Mouse (Mus musculus): ENCODE measurements at regions not wholly inside any gene's neighbourhood (a gene's known extent, or its start where the extent isn't known, plus 50 kb on each side); places are given as distances from the start of the nearest gene placed in this dataset.

DNA sequence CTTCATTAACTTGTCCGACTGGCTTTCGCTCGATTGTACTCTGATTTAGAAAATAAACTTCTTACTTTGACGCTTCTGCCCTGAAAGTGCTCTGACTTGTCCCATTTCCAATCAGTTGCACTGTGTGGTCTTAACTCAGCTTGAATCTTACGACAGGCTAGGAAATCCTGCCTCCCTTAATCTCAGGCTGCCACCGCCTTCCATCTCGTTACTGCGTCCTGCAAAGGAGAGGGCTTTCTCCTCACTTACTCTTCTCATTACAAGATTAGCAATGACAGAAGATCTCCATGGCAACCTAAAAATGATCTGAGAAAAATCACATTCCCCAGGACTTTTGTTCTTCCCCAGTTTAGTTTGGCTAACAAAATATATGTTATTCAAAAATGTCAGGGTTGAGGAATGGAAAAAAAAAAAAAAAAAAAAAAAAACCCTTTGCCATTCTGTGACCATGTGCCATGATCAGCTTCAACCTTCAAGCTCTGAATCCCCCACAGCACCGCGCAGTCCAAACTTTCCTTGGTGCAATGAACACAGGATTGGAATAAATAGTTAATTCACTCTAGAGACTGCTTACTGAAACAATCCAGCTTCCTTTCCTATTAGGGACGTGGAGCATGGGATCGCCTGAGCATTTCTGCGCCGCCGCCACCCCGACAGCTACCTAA, 494.1 kb downstream of the Lmo4 start:
- no peak for DNase-seq (ENCODE audit: low read depth, low spot score)

DNA sequence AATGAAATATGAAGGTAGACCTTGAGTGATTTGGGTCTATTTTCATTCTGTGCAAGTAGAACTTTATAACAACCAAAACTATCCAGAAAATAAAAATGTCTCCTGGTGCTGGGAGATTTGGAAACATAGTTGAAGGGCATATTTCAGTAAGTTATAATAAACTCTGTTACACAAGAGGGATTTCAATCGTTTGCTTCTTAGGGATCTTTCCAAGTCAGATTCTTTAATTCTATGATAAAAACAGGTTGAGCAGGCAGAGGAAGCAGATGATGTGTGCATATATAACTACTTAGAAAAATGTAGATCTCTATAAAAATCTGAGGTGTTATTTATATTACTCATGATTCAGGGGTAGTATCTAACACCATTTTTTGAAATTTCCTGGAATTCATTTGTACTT, 498.3 kb downstream of the Lmo4 start:
- no peak for DNase-seq (ENCODE audit: low read depth, low spot score)

DNA sequence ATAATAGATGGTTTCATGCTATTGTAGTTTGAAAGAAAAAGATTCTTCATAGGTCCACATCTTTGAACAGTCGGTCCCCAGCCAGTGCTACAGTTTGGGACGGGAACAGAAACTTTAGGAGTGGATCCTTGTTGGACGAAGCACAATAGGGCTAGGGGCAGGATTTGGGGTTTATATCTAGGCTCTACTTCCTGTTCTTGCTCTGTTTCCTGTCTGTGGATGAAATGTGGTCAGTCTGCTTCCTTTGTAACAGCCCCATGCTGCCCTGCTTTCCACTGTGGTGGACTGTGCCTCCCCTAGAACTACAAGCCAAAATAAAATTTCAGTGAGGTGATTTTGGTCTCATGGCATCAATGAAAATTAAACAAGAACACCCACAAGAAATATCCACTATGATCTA, 510.2 kb downstream of the Lmo4 start:
- no peak for DNase-seq (ENCODE audit: low read depth, low spot score)

DNA sequence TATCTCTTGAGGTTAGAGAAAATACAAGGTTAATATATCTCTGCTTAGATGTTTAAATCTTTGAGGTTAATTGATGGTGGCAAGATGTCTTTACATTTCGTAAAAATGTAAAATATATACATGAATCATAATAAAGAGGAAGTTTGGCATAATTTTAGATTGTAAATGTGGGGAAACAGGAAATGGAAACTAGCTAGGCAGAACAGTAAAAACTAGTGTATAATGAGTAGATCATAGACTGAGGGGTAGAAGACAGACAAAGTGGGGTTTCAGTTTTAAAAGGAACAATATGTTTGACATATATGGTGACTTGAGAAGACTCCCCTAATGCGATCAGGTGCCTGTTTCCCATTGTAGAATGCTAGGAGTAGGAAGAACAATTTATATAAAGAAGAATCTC, 519.3 kb downstream of the Lmo4 start:
- DNase-seq (ENCODE audit: low read depth, low spot score), result no peak

DNA sequence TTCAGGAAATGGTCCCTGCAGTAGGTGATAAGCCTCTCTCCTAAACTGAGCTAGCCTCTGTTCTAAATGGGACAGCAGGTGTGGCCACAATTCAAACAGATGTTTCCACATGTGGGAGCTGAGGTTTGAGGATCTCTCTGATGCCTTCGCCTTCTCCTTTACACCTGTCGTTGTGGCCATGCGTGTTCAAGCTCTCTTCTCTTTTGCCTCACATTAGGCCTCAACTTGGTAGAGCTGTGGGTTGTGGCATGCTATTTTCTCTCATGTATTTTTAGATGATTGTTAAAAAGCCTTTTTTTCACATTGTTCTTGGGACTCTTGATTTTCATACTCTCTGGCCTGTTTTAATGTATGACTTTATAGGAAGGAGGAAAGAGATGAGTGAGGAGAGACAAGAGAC, 526.8 kb downstream of the Lmo4 start:
- DNase-seq (ENCODE audit: low read depth, low spot score), result no peak

DNA sequence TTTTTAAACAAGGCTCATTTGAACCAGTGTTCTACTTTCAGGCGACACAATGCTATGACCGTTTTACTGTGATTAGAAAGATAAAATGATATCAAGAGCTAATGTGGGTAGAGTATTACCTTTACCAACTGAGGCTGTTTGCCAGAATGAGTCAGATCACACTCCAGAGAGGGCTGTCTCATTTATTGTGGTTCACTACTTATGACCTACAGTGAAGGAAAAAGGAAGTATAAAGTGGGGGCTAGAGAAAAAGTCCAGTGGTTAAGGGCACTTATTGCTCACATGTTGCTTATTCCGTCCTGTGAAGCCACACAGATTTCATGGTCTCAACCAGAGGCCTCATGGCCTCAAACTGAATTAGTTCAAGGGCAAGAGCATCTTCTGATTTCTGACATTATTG, 530.2 kb downstream of the Lmo4 start:
- DNase-seq (ENCODE audit: low read depth, low spot score), result no peak

DNA sequence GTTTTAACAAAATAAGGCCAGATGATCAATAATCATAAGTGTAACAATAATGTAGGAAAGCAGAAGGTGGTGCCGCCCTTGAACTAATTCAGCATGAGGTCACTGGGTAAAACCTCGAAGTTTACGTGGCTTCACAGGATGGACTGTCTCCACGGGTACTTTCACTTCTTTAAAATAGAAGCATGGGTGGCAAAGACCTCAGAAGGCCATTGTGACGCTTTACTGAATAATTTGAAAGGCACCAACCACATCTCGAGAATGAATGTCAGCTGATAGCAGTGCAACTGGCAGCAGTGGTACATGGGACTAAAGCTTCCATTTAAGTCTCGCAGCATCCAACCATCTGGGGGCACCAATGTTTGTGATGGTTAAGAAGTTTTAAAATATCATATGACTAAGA, 530.6 kb downstream of the Lmo4 start:
- no peak for DNase-seq (ENCODE audit: low read depth, low spot score)

DNA sequence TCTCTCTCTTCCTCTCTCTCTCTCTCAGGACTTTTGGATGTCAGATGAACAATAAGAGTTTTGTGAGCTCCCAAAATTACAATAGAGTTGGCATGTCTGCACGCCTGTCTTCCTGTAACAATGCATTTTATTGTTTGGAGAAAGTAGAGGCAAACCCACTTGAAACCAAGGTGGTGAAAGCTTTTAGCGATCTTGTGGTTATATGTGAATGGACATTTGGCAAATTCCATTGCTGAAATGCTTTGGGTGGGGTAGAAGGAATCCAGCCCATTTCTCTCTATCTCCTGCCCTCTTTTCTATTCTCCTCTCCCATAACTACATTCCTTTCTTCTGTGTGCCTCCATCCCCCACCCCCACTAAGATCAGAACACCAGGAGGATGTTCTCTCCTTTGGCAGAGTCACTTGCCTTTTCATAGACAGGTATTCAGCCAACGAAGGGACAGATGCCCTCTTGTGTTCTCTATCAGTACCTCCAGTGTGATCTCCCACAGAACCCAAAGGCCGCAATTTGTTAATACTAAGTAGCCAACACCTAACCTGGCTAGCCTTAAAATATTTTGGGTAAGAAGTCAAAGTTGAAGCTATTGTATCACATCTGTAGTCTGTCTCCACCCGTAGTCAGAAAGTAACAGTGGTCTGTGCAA, 542.9 kb downstream of the Lmo4 start:
- DNase-seq (ENCODE audit: low read depth, low spot score), result no peak

DNA sequence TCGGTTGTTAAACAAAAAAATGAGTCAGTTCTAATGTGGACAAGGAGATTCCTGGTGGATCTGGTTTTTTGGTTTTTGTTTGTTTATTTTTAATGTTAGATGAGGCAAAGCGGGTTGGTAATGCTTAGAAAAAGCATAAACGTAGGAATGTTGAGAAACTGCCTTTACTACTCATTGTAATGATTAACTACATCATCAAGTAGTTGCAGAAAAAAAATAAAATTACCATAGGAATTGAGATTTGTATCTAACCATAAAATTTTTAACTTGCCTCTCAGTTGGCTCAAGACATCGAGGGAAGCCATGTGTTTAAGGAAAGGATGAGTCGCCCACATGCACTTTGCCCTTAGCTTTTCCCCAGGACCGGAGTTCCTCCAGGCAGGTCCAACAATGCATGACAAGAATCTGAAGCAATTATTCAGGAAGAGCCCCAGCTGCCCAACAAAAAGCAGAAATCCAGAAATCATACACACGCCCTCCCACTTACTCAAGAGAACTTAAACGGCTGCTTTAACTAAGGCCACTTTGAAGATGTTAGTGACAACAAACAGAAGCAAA, 545.5 kb downstream of the Lmo4 start:
- DNase-seq (ENCODE audit: low read depth, low spot score), result no peak

DNA sequence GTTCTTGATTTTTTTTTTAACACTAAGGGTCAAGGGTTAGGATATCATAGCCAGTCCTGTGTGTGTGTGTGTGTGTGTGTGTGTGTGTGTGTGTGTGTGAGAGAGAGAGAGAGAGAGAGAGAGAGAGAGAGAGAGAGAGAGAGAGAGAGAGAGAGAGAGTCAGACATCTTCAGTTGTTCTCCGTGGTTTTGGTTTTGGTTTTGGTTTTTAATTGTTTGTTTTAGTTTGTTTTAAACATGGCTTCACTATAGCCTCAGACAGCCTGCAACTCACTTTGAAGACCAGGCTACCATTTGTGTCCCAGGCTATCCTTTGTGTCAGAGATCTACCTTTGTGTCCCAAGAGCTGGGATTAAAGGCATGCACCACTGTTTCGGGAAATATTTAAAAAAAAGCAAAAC, 557.8 kb downstream of the Lmo4 start:
- no peak for DNase-seq (ENCODE audit: low read depth, low spot score)

DNA sequence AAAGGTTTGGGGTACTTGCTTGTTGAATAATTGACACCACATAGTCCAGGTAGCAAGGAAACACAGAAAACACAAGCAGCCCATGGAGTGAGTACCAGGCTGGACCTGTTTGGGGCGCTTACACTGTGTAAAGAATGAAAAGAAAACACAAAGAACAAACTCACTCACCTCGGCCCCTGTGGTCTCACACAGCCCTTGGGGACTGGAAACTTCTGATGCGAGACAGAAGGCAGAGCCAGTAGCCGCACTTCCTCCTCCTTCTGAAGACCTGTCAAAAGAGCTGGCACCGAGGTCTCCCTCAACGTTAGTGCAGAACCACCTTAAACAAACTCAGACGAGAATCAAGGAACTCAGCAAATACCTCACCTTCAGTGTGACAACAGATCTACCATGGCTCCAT, 558.2 kb downstream of the Lmo4 start:
- DNase-seq (ENCODE audit: low read depth, low spot score), result no peak

DNA sequence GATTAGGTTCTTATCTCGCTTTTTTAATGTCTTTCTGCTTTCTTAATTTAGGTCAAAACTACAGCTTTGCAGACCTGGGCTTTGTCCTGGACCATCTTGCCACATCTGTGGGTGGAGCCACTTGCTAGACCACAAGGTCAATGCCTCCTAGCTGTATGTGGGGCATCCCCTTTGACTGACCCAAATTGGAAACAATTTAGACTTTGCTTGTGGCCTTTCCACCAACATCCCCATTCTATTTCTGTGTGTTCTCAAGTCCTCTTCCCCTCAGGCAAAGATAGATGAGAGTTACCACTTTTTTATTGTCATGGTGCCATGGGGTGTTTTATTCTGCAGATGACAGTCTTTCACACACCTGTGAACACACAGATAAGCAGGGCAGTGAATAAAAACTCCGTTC, 572.0 kb downstream of the Lmo4 start:
- no peak for DNase-seq (ENCODE audit: low read depth, low spot score)

DNA sequence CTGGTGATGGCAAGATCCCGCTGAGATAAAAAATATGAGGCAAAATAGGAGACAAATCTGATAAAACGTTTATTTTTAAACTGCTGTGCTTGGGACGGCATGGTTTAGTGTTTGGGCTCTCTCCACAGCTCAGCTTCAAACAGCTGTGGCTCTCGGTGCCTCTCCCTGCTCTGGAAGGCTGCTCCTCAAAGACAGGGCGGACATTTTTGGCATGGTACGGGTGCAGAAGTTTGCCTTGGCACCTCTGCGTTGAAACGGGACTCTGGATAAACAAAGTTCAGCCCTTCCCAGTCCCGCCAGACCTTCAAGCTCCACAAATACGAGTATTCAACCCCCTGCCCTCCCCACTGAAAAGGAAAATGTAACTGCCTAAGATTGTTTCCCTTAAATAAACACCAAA, 573.8 kb downstream of the Lmo4 start:
- DNase-seq (ENCODE audit: low read depth, low spot score), result no peak

DNA sequence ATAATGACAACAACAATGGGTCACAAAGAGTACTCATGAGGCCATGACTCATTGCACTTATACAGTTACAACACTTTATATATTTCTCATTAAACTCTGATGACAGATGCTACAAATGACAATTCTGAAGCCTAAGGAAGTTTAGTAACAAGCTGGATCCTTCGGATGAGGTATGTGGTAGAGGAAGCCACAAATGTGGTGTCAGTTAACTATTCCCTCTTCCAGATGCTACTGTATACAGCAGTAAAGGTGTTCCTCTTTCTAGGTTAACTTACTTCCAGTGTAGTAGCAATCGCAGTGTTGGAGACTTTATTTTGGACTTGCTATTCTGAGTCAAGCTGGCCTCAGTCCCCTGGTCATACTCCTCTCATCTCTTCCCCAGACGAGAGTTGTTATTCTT, 580.1 kb downstream of the Lmo4 start:
- DNase-seq (ENCODE audit: low read depth, low spot score), result no peak

DNA sequence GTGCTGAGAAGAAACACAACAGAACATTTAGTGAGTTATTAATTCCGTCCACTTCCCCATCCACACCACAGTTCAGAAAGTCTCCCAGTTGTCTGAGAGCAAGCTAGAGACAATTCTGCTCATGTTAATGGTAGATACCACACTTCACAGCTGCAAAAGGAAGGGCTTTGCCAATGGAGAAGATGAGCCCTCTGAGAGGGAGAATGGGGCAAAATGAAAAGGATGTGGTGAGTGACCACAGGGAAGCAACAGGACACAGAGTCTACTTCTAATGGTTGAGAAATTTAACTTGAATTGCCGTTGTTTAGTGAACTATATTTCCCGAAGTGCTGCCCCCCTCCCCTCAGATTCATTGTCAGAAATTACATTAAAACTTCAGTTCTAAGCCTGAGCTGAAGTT, 582.7 kb downstream of the Lmo4 start:
- no peak for DNase-seq (ENCODE audit: low read depth, low spot score)

DNA sequence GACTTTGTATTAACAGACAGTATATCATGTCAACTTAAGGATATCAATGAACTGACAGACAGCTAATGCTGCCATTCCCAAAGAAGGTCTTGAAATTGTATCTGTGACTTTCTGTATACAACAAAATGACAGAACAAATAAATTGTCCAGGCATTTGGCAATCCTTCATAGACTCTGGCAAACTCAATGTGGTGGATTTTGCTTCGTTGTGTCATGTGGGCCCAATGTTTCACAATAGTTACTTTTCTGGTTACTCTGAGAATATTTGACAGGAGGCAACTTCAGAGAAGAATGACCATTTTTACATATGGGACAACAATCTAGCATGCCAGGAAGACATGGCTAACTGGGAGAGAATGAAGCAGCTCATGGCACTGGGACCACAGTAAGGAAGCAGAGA, 585.9 kb downstream of the Lmo4 start:
- no peak for DNase-seq (ENCODE audit: low read depth, low spot score)

DNA sequence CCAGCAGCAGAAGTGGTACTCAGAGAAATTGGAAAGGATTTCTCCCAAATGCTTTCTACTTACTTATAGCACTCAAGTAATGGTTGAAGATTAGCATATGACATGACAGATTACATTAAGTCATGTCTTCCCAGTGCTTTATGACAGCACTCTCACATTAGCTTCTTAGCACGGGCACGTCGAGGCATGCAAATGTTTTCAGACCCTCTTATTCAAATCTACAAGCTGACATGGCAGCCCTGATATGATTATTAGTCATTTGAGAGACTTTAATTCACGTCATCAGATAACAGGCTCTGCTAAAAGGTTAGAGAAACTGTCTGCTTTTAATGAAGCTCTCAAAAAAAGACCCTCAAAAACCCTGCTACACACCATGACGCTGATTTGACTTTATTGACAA, 590.1 kb downstream of the Lmo4 start:
- no peak for DNase-seq (ENCODE audit: low read depth, low spot score)

DNA sequence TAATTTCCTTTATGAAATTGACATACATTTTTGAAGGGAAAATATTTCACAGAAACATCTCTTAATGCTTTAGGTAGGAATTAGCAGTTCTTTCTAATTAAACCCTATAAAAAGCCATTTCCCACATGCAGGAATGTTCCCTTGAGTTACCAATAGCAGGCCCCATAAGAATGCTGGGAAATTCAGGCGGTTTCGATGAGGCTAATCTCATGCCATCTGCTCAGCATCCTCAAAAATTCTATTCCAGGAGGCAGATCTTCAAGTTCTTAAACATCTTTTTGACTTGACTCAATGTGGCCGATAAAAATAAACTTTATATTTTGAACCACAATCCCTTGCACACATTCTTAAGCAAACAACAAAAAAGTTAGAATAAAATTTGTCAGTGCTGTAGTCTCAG, 591.0 kb downstream of the Lmo4 start:
- no peak for DNase-seq (ENCODE audit: low read depth, low spot score)

DNA sequence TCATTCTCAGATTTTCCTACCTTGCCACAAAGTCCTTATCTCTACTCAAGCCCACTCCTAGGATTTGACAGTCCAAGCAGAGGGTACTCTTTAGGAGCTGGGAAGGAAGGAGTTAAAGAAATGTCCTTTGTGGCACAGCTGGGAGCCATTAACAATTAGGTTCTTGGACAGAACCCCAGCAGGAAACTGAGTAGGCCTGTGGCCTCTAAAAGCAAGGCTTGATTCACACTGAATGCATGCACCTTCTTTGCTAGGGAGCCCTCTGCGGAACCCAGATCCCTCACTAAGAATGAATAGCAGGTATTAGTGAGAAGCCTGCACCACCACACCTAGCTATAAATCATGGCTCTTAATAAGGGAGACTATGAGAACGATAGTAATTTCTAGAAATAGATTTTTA, 595.3 kb downstream of the Lmo4 start:
- DNase-seq (ENCODE audit: low read depth, low spot score), result no peak

DNA sequence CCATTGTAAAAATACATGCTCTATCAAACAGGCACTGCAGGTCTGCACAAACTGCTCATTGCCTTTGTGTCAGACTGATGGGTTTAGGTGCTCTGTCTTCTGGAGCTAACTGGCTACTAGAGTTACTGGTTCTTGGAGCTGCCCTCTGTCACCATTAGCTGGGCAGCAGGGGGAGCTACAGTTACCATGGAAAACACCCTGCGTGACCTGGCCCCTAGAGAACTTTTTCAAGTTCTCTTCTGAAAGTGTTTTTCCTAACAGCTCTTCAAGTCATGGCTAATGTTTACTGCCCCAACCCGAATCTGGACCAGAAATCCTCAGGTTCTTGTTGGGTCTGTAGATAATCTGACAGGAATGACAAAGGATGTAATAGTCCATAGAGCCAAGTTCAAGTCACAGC, 605.9 kb downstream of the Lmo4 start:
- DNase-seq (ENCODE audit: low read depth, low spot score), result no peak

DNA sequence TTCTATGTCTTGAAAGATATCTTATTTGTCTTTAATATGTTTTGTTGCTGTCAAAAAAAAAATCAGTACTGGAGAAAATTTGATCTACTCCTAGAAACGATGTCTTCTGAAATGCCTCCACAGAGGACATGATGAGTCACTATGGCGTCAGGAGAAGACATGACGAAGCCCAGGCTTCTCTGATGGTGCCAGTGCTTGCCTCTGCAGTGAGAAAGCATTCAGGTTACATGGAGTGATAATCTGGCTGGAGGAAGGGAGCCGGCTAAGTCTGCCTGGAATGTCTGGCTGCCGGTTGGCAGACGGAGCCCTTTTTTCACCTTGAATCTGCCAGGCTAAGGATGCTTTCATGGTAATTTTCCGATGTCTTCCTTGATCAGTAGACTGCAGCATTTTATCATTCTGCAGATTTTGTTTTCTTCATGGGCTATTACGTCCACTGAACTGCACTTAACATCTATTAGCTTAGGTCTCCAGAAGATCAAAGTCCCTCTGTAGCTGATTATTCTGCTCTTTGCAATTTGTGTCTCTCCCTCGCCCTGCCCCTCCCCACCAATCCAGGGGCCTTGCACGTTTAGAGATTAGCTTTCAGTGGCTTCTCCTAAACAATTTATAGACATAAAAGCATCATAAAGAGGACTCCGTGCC, 607.9 kb downstream of the Lmo4 start:
- no peak for DNase-seq (ENCODE audit: low read depth, low spot score)

DNA sequence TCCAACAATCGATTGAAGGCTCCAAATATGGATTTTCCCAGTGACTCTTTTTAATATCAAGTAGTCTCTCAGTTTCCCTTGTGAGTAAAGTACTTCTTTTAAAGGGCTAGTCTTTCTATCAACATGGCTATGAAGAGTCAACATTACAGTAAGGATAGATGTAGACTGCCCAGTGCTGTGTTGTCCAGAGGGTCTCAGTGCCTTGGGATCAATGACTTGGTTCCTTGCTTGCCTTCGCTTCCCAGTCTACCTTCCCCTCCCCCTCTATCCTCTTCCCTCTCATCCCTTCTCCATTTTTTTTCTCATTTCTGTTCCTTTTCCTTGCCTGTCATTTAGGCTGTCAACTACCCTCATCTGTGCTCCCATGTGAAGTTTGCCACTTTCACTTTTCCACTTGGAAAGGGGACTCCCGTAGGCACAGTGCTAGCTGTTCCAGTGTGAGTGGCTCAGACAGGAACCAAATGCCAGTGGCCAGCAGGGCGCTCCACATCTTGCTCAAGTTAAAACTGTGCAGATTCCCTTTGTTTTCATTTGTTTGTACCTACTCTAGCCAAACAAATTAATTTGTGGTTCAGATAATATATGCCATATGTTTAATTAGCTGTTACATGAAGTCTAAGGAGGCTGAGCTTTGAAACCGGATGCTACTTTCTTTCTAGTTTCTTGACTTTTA, 608.9 kb downstream of the Lmo4 start:
- DNase-seq (ENCODE audit: low read depth, low spot score), result no peak

DNA sequence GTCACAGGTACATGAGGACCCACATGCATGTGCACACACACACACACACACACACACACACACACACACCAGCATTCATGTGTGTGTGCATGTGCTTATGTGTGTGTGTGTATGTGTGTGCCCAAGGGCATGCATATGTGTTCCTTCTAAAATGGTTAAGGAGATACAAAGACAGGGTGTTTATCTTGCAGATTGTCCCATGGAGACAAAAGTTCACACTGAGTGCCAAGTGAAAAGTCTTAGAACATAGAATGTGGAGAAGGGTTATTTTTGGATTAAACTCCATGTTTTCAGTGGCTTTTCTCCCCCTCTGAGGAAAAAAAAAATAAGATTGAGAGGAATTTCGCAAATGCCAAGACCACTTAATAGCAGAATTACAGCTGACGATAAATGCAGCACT, 609.9 kb downstream of the Lmo4 start:
- DNase-seq (ENCODE audit: low read depth, low spot score), result no peak

Data from brain, embryonic 18.5 days (tissue).